Mouse (Mus musculus) liver, embryonic 13.5 days (tissue): ENCODE data around the gene Rabgap1l. TPM values are rescaled to one million over a fixed set of nuclear protein-coding genes. Genes with fewer than 3 reads are reported as not detected.

Experiments used
- ATAC-seq: fragments of 200-750 bp; cut with Nextera tagmentation; 2 replicates; pipeline ENCODE4 v1.8.0; 2017; ENCODE audit warnings: low read depth, mild to moderate bottlenecking, moderate number of reproducible peaks, moderate library complexity
- DNase-seq: peaks from one replicate; pipeline ENCODE4 v3.0.0; 2022
- H3K27ac ChIP-seq: fragments of 300-500 bp; sonication (generic); 2 replicates; pipeline ENCODE4 v1.5.1; 2015; ENCODE audit warnings: moderate library complexity, mild to moderate bottlenecking, inconsistent platforms
- H3K27me3 ChIP-seq: fragments of 300-500 bp; sonication (generic); 2 replicates; pipeline ENCODE4 v1.6.1; 2015; ENCODE audit warnings: mild to moderate bottlenecking, inconsistent platforms
- H3K36me3 ChIP-seq: fragments of 300-500 bp; sonication (generic); 2 replicates; pipeline ENCODE4 v1.6.1; 2015; ENCODE audit warnings: mild to moderate bottlenecking, inconsistent platforms
- H3K4me1 ChIP-seq: fragments of 300-500 bp; sonication (generic); replicated peaks from 2 replicates; pipeline ENCODE4 v1.6.1; 2015; ENCODE audit warnings: inconsistent platforms
- H3K4me2 ChIP-seq: fragments of 300-500 bp; sonication (generic); 2 replicates; pipeline ENCODE4 v1.6.1; 2015; ENCODE audit warnings: inconsistent platforms, mild to moderate bottlenecking, moderate library complexity
- H3K4me3 ChIP-seq: fragments of 300-500 bp; sonication (generic); replicated peaks from 2 replicates; pipeline ENCODE4 v1.5.1; 2015; ENCODE audit warnings: mild to moderate bottlenecking, inconsistent platforms
- H3K9ac ChIP-seq: fragments of 300-500 bp; sonication (generic); 2 replicates; pipeline ENCODE4 v1.6.1; 2015; ENCODE audit warnings: mild to moderate bottlenecking, inconsistent platforms
- H3K9me3 ChIP-seq: fragments of 300-500 bp; sonication (generic); replicated peaks from 2 replicates; pipeline ENCODE4 v1.6.1; 2016; ENCODE audit warnings: inconsistent platforms
- WGBS: fragments of 180-500 bp; shearing (Covaris S2); methylation state at CpG from one replicate; pipeline ENCODE4 v1.1.7; 2015; ENCODE audit not compliant: insufficient replicate concordance; 5-methylcytosine and 5-hydroxymethylcytosine counted together
- polyA plus RNA-seq: library from polyadenylated mRNA; unstranded; fragments of >200 nt; fragmentation: Nextera tagmentation; extraction: Ambion mirVana; gene quantifications from 2 replicates; pipeline ENCODE4 v1.2.1, GENCODE M21; 2015

Rabgap1l gene
- polyA plus RNA-seq, 1 experiment from 2014 or later = 37.5 TPM

GRCm38 (mm10) chr1:160275248-160275647 is 517.8 kb downstream of the Rabgap1l start:
- no peak overlapping the region for H3K4me3 ChIP-seq
- H3K4me1 ChIP-seq = peaks cover 34% of the 10 kb centered on the region
- H3K4me2 ChIP-seq = no peak overlapping the region
- H3K9ac ChIP-seq = no peak overlapping the region
- no peak overlapping the region for H3K27ac ChIP-seq
- 0 out of 2 replicates have a peak, but pooled peaks cover 2% of the 10 kb centered on the region for H3K36me3 ChIP-seq
- H3K27me3 ChIP-seq = no peaks in the 10 kb centered on the region
- no peak for ATAC-seq
- DNase-seq = no peak
- WGBS = 36% methylated on average over 2 of the region's 2 CpGs
- no peaks in the 10 kb centered on the region for H3K9me3 ChIP-seq

GRCm38 (mm10) chr1:160273133-160273743 is 519.8 kb downstream of the Rabgap1l start:
- no peak for DNase-seq
- Histone ChIP-seq H3K4me1 (peaks cover 22% of the 10 kb centered on the region), H3K9me3 (no peaks in the 10 kb centered on the region), H3K27me3 (no peaks in the 10 kb centered on the region), H3K4me3 (no peak overlapping the region), H3K9ac (no peak overlapping the region), H3K4me2 (no peak overlapping the region), H3K36me3 (0 out of 2 replicates have a peak, but pooled peaks cover under 1% of the 10 kb centered on the region), H3K27ac (no peak overlapping the region)
- no peak for ATAC-seq
- 45% methylated on average over 7 of the region's 7 CpGs for WGBS

GRCm38 (mm10) chr1:160271282-160271967 is 521.6 kb downstream of the Rabgap1l start:
- Histone ChIP-seq H3K4me1 (peaks cover 22% of the 10 kb centered on the region), H3K27me3 (no peaks in the 10 kb centered on the region), H3K9me3 (no peaks in the 10 kb centered on the region), H3K36me3 (no peaks in the 10 kb centered on the region), H3K4me3 (no peak overlapping the region), H3K4me2 (no peak overlapping the region), H3K27ac (no peak overlapping the region), H3K9ac (no peak overlapping the region)
- no peak for ATAC-seq
- no peak for DNase-seq
- 42% methylated on average over 1 of the region's 1 CpGs for WGBS

GRCm38 (mm10) chr1:160268322-160268721 is 524.7 kb downstream of the Rabgap1l start:
- 18% methylated on average over 3 of the region's 3 CpGs for WGBS
- no peak for ATAC-seq

GRCm38 (mm10) chr1:160263630-160264346 is 529.2 kb downstream of the Rabgap1l start:
- ATAC-seq = no peak

More at GRCm38 (mm10) chr1:160268322-160268721, 524.7 kb downstream of the Rabgap1l start:
- no peak overlapping the region for H3K9ac ChIP-seq
- peaks cover 15% of the 10 kb centered on the region for H3K4me1 ChIP-seq
- no peaks in the 10 kb centered on the region for H3K27me3 ChIP-seq
- no peak for DNase-seq
- H3K36me3 ChIP-seq = no peaks in the 10 kb centered on the region
- H3K27ac ChIP-seq = no peak overlapping the region
- no peaks in the 10 kb centered on the region for H3K9me3 ChIP-seq
- no peak overlapping the region for H3K4me3 ChIP-seq
- H3K4me2 ChIP-seq = no peak overlapping the region

GRCm38 (mm10) chr1:160263053-160263452 is 530.0 kb downstream of the Rabgap1l start:
- no peak overlapping the region for H3K4me3 ChIP-seq
- ATAC-seq (no peak), DNase-seq (no peak)
- WGBS = 32% methylated on average over 5 of the region's 5 CpGs
- H3K27me3 ChIP-seq = no peaks in the 10 kb centered on the region
- H3K4me2 ChIP-seq = no peak overlapping the region
- H3K9ac ChIP-seq = no peak overlapping the region
- no peaks in the 10 kb centered on the region for H3K36me3 ChIP-seq
- H3K4me1 ChIP-seq = peaks cover 11% of the 10 kb centered on the region
- H3K9me3 ChIP-seq = no peaks in the 10 kb centered on the region
- no peak overlapping the region for H3K27ac ChIP-seq

More at GRCm38 (mm10) chr1:160263630-160264346, 529.2 kb downstream of the Rabgap1l start:
- Histone ChIP-seq H3K4me1 (peaks cover 11% of the 10 kb centered on the region), H3K4me2 (no peak overlapping the region), H3K9ac (no peak overlapping the region), H3K27ac (no peak overlapping the region), H3K9me3 (no peaks in the 10 kb centered on the region), H3K4me3 (no peak overlapping the region), H3K27me3 (no peaks in the 10 kb centered on the region), H3K36me3 (no peaks in the 10 kb centered on the region)
- DNase-seq = no peak
- 85% methylated on average over 16 of the region's 16 CpGs for WGBS

- no peak overlapping the region for H3K4me3 ChIP-seq
- ATAC-seq = no peak
These were observed 530.6 kb downstream of the Rabgap1l start for GRCm38 (mm10) chr1:160262415-160262814.

GRCm38 (mm10) chr1:160261849-160262248 is 531.2 kb downstream of the Rabgap1l start:
- Histone ChIP-seq H3K9me3 (no peaks in the 10 kb centered on the region), H3K36me3 (no peaks in the 10 kb centered on the region), H3K4me2 (no peak overlapping the region), H3K9ac (no peak overlapping the region), H3K4me3 (no peak overlapping the region), H3K27ac (no peak overlapping the region), H3K4me1 (peaks cover 11% of the 10 kb centered on the region), H3K27me3 (no peaks in the 10 kb centered on the region)
- WGBS = 76% methylated on average over 2 of the region's 2 CpGs
- no peak for ATAC-seq
- no peak for DNase-seq

More at GRCm38 (mm10) chr1:160262415-160262814, 530.6 kb downstream of the Rabgap1l start:
- no peaks in the 10 kb centered on the region for H3K27me3 ChIP-seq
- no peak overlapping the region for H3K27ac ChIP-seq
- 81% methylated on average over 4 of the region's 4 CpGs for WGBS
- H3K36me3 ChIP-seq = no peaks in the 10 kb centered on the region
- H3K9me3 ChIP-seq = no peaks in the 10 kb centered on the region
- DNase-seq = no peak
- H3K4me1 ChIP-seq = peaks cover 11% of the 10 kb centered on the region
- H3K9ac ChIP-seq = no peak overlapping the region
- no peak overlapping the region for H3K4me2 ChIP-seq

GRCm38 (mm10) chr1:160260605-160261004 is 532.4 kb downstream of the Rabgap1l start:
- H3K4me1 ChIP-seq = peaks cover 11% of the 10 kb centered on the region
- H3K27ac ChIP-seq = no peak overlapping the region
- H3K36me3 ChIP-seq = peaks cover 4% of the 10 kb centered on the region
- ATAC-seq (no peak), DNase-seq (no peak)
- no peak overlapping the region for H3K4me2 ChIP-seq
- no peak overlapping the region for H3K9ac ChIP-seq
- no peaks in the 10 kb centered on the region for H3K9me3 ChIP-seq
- WGBS = 62% methylated on average over 4 of the region's 4 CpGs
- H3K27me3 ChIP-seq = no peaks in the 10 kb centered on the region
- H3K4me3 ChIP-seq = no peak overlapping the region

- Histone ChIP-seq H3K9me3 (no peaks in the 10 kb centered on the region), H3K4me1 (peaks cover 11% of the 10 kb centered on the region), H3K27me3 (no peaks in the 10 kb centered on the region), H3K4me2 (no peak overlapping the region), H3K4me3 (no peak overlapping the region), H3K27ac (no peak overlapping the region), H3K9ac (no peak overlapping the region), H3K36me3 (peaks cover 10% of the 10 kb centered on the region)
- ATAC-seq = no peak
- no peak for DNase-seq
- 71% methylated on average over 7 of the region's 7 CpGs for WGBS
These were observed 533.1 kb downstream of the Rabgap1l start for GRCm38 (mm10) chr1:160259884-160260283.

- Histone ChIP-seq H3K4me2 (no peak overlapping the region), H3K9ac (no peak overlapping the region), H3K4me3 (no peak overlapping the region), H3K36me3 (peaks cover 10% of the 10 kb centered on the region), H3K4me1 (no peaks in the 10 kb centered on the region), H3K9me3 (no peaks in the 10 kb centered on the region), H3K27me3 (no peaks in the 10 kb centered on the region), H3K27ac (no peak overlapping the region)
- DNase-seq (no peak), ATAC-seq (no peak)
- 82% methylated on average over 2 of the region's 2 CpGs for WGBS
These were observed 539.9 kb downstream of the Rabgap1l start for GRCm38 (mm10) chr1:160253108-160253507.
